Mouse (Mus musculus): ENCODE data around the gene Kif24. TPM values are rescaled to one million over a fixed set of nuclear protein-coding genes. Genes with fewer than 3 reads are reported as not detected.

Kif24 gene
- polyA plus RNA-seq, 1 experiment = 1.1 TPM

- no peak for DNase-seq (ENCODE audit: low read depth)
Observed at GRCm38 (mm10) chr4:41349199-41349591, 115.5 kb downstream of the Kif24 start.

GRCm38 (mm10) chr4:41348584-41349198 lies 116.0 kb downstream of the Kif24 start, which contains the start of gene Ubap1:
Gene Ubap1 (plus strand): TSS chr4:41348996.
- DNase-seq (ENCODE audit: low read depth) = peak; percentile 91

- DNase-seq (ENCODE audit: low read depth) = no peak
Observed at GRCm38 (mm10) chr4:41347839-41348238, 116.8 kb downstream of the Kif24 start.

- no peak for DNase-seq (ENCODE audit: low read depth)
Observed at GRCm38 (mm10) chr4:41346011-41346410, 118.7 kb downstream of the Kif24 start.

GRCm38 (mm10) chr4:41340912-41341550 lies 123.7 kb downstream of the Kif24 start:
- no peak for DNase-seq (ENCODE audit: low read depth)

Other genes with a start within 250 kb of the Kif24 start
- 36.2 and 49.8 TPM in 2 replicates for gene Ubap2, start 189.7 kb downstream of the Kif24 start, polyA plus RNA-seq (2012; rRNA removed)
- gene Dcaf12, start 150.0 kb downstream of the Kif24 start, polyA plus RNA-seq (2012; rRNA removed) = 33.8 and 34.1 TPM in 2 replicates
- gene Ubap1, start 115.9 kb downstream of the Kif24 start, polyA plus RNA-seq (2012; rRNA removed) = 28.8 and 35.3 TPM in 2 replicates
- gene Nudt2, start 264 bp upstream of the Kif24 start, polyA plus RNA-seq (2012; rRNA removed) = 23.6 and 24.1 TPM in 2 replicates
- 16.2 and 17.2 TPM in 2 replicates for gene AI464131, start 38.2 kb upstream of the Kif24 start, polyA plus RNA-seq (2012; rRNA removed)
- gene 1110017D15Rik, start 52.4 kb upstream of the Kif24 start, polyA plus RNA-seq (2012; rRNA removed) = 5.6 and 11.1 TPM in 2 replicates
- 16.5 and 22.6 TPM in 2 replicates for gene Fam219a, start 104.7 kb upstream of the Kif24 start, polyA plus RNA-seq (2012; rRNA removed)
- gene Dnaic1, start 104.9 kb upstream of the Kif24 start, polyA plus RNA-seq (2012; rRNA removed) = 1.5 and 1.6 TPM in 2 replicates
- 13.0 and 17.2 TPM in 2 replicates for gene Enho, start 175.4 kb upstream of the Kif24 start, polyA plus RNA-seq (2012; rRNA removed)
- gene Cntfr, start 232.2 kb upstream of the Kif24 start, polyA plus RNA-seq (2012; rRNA removed) = 10.7 and 12.1 TPM in 2 replicates
- gene Il11ra1, start 235.1 kb upstream of the Kif24 start, polyA plus RNA-seq (2012; rRNA removed) = 67.3 and 81.0 TPM in 2 replicates
- gene Rpp25l, start 248.6 kb upstream of the Kif24 start, polyA plus RNA-seq (2012; rRNA removed) = 32.6 and 36.2 TPM in 2 replicates